Mouse (Mus musculus): ENCODE results near the gene Mrgpra6. TPM values are rescaled to one million over a fixed set of nuclear protein-coding genes. Genes with fewer than 3 reads are reported as not detected.

Gene Mrgpra6
- not detected in 4 replicates for total RNA-seq (2023)

DNA sequence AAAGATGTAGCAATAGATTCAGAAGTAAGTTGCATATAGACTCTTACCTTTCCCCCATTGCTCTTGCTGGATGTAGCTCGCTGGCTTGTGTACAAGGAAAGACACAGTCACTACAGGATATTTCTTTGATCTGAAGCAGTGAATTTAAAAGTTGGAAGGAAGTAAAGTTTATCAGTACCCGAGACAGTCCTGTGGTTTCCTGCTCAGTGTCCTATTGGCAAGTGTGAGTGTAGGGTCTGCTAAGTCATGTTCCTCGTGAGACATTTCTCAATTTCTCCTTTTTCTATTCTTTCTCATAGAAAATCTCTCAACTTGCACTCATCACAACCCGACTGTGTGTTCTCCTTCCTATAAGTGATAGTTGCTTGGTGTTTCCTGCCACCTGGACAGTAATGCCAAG lies at the start of gene Mrgpra6:
Mrgpra6 (minus strand) TSS at position 91 of the 400 bp plus-strand sequence.

GRCm38 (mm10) chr7:47252770-47253169 lies 48.0 kb upstream of the Mrgpra6 start, which contains the start of gene Mrgpra9:
Gene Mrgpra9, minus strand, starts transcription at chr7:47252848.

Other genes starting within 250 kb of the Mrgpra6 start
- 4.9 to 8.7 TPM (median 6.4 TPM) in 4 replicates for gene Uevld, start 246.4 kb downstream of the Mrgpra6 start, total RNA-seq (2023)
- gene Gm9999, start 221.3 kb downstream of the Mrgpra6 start, total RNA-seq (2023) = not detected in 4 replicates
- gene Spty2d1, start 196.5 kb downstream of the Mrgpra6 start, total RNA-seq (2023) = 97.0 to 105 TPM (median 100 TPM) in 4 replicates
- gene Tmem86a, start 154.3 kb downstream of the Mrgpra6 start, total RNA-seq (2023) = 3.9 to 7.4 TPM (median 5.0 TPM) in 4 replicates
- not detected in 4 replicates for gene Ptpn5, start 71.2 kb downstream of the Mrgpra6 start, total RNA-seq (2023)
- not detected in 4 replicates for gene Mrgpra9, start 47.9 kb upstream of the Mrgpra6 start, total RNA-seq (2023)
- not detected in 4 replicates for gene Mrgpra1, start 149.3 kb upstream of the Mrgpra6 start, total RNA-seq (2023)
- not detected in 4 replicates for gene Mrgpra2a, start 247.2 kb upstream of the Mrgpra6 start, total RNA-seq (2023)

Measured in B cell, adult 62 days (primary cell).